Mouse (Mus musculus) layer of hippocampus, adult 18-20 months (tissue): ENCODE data around the gene Gpr132. TPM values are rescaled to one million over a fixed set of nuclear protein-coding genes. Genes with fewer than 3 reads are reported as not detected.
"Not testable (repeated sequence)": the region's sequence is repeated elsewhere in the genome, so short reads cannot be mapped to it uniquely, and the experiment has no call there.

Experiments
- DNase-seq, 2 experiments: peaks; one replicate each; pipeline ENCODE4 v3.0.0; 2022; ENCODE audit warnings: low spot score in 2 of 2
- total RNA-seq, 2 experiments: library from RNA; stranded (reverse); gene quantifications; 2 replicates each; pipeline ENCODE4 v1.2.3; 2021

Gpr132 gene
- total RNA-seq, 2 experiments from 2014 or later = not detected

DNA sequence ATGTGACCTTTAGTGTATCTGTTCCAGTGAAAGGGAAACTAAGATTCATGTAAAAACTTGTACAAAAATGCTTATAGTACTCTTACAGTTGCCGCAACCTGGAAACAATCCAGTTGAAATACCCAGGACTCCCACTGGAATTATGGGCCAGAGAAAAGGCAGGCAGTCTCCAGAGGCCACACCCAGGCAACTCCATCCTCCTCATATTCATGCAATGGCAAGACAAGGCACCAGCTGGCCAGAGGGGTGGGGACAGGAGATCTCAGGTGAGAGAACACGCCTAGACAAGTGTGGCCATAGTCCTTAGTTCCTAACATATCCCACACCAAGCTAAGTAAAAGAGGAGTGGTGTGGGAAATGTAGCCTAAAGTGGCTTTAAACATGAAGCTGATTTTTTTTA lies 45.4 kb downstream of the Gpr132 start:
- DNase-seq = no peak

DNA sequence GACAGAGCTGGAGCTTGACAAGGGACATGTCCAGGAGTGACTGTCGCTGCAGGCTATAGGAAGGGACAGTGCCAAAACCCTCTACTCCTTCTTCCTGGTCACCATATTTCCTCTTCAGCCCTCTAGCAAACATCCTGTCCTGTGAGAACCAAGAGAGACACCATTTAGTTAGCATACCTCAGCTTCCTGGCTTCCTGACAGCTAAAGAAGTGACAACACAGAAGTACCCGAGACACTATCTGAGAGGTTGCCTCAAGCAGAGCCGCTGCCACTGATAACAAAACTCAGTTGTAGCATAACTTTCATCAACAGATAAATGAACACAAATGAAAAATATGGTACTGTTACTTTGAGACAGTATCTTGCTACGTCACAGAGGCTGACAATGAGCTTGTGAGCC lies 46.1 kb downstream of the Gpr132 start:
- DNase-seq = no peak

DNA sequence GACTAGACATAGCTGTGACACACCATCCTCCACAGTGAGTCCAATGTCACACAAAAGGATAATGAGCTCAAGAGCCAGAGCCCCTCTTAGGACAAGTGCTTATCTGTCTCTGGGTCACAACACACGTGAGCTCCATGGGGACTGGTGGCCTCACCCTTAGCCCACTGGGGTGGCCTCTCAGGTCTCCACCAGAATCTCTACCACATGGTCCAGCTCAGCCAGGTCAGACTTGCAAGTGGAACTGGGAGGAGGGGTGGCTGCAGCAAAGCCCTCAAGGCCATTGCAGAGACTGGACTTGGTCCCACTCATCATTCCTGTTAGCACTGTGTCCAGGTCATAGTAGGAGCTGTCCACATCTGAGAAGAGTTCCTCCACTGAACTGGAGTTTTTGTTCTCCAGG lies 46.8 kb downstream of the Gpr132 start:
- DNase-seq = no peak

DNA sequence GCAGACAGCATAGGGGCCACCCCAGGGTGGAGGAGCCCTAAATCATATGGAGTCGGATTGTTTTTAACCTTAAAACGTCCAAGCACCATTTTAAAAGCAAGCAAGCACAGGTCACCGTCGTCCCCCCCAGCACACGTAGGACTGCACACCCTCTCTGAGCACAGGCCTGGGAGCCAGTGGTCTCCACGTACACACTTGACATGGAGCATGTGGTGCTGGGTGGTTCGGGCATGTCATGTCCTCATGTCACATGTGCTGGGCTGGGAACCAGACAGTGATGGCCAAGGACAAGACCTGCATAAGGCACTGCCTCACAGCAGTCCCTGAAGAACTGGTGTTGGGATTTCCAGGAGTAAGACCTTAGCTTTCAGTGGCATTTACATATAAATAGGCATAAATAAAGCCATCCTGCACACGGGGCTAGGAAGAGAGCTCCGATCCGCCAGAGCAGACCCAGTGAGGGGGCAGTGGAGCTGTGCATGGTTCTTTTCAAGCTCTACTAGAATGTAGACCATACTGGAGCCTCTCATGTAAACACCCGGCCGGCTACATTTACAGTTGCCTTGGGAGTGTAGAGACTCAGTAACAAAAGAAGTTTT lies 47.5 kb downstream of the Gpr132 start:
- DNase-seq = no peak

DNA sequence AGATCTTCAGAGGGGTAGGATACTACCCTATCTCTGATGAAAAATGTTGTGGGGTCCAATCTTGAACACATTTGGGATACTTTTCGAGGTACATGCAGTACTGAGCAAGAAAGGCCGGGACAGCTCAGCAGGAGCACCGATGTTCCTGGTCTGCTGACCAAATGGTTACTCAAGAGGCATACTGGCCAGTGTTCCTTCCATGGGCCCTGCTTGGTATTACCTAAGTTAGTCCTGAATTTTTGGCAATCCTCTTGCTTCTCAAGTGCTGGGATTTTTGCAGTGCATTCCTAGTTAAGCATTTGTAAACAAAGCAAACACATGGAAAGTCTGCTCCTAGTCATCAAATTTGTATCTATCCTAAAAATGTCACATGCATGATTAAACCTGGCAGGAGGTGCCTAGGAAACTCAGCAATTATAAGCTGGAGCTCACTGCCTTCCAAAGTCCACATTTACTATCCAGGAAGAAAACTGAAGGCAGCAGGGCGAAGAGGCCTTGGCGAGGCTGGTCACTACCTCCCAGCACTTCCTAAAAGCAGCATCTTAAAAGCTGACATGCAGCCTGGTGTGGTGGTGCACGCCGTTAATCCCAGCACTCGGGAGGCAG lies 48.9 kb downstream of the Gpr132 start:
- DNase-seq = no peak

DNA sequence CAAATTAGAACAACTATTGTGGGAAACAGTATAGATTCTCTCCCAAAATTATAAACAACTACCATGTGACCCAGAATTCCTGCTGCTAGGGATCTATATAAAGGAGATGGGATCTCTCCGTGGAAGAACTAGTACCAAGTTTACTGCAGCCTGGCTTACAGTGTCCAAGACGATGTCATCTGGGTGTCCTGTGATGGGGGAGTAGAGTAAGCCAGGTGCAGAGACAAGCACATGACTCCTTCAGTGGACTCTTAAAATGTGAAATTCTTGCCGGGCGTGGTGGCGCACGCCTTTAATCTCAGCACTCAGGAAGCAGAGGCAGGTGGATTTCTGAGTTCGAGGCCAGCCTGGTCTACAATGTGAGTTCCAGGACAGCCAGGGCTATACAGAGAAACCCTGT lies 51.2 kb downstream of the Gpr132 start:
- not testable (repeated sequence) for DNase-seq

DNA sequence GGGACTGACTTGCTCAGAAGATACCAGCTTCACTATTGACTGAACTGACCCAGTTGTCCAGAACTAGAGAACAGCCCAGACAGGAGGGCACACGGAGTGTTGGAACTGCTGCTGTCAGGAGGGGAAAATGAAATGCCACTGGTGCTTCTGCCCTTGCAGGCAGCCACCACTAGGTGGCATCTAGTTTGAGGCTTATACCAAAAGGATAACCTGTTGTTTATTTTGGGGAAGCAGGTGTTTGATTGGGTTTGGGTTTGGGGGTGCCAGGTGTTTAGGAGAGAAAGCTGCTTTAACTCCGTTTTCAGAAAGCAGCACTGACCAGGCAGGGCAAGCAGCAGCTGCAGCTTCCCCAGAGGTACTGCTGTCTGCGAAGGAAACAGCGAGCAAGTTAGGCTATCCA lies 51.7 kb downstream of the Gpr132 start:
- peak in 1 of 2 experiments; percentile 71 for DNase-seq

DNA sequence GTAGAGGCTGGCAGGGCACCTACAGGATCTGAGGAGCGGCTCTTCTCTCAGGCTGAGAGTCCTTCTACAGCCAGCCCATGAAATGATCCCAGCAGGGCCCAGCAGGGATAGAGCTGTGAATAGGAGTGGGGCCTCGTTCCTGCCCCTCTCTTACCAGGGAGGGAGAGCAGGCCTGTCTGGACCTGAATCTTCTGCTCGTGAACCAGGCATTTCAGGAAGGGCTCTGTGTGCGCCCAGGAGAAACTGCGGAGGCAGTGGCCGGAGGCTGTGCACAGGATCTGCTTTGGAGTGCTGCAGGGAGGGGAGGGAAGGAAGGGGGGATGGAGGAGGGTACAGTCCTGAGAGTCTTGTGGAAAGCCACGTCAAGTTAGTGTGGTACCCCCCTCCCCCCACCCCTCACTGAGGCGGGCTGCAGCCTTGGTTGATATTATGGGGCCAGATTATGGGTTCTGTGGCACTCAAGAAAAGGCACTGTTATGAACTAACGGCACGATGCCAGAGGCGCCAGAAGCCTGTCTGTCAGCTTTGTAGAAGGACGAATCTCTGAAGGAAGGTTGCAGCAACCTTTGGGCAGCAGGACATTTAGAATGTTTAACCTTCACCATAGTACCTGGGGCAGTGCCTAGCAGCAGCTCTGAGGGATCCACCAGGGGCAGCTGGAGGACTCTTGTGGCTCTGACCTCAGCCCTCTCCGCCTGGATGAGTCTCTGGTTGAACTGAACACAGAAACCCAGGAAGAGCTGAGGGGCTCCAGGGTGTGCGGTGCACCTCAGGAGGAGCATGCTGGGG lies 53.2 kb downstream of the Gpr132 start:
- no peak for DNase-seq

DNA sequence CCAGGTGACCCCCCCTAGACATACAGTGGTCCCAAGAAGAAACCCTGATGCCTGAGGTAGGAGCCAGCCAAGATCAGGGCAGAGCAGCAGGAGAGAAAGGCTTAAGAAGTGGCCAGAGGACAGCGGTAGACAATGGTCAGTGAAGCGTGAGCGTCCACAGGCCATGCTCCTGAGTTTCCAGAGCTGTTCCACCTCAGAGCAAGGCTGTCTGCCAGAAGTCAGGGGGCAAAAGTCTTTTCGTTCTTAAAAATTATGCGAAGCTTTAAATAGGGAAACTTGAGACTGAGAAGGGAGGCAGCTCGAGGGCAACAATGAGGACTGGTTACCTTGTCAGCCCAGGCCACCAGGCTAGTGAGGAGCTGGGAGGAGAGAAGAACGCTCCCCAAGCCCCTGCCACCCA lies 54.7 kb downstream of the Gpr132 start:
- no peak for DNase-seq

DNA sequence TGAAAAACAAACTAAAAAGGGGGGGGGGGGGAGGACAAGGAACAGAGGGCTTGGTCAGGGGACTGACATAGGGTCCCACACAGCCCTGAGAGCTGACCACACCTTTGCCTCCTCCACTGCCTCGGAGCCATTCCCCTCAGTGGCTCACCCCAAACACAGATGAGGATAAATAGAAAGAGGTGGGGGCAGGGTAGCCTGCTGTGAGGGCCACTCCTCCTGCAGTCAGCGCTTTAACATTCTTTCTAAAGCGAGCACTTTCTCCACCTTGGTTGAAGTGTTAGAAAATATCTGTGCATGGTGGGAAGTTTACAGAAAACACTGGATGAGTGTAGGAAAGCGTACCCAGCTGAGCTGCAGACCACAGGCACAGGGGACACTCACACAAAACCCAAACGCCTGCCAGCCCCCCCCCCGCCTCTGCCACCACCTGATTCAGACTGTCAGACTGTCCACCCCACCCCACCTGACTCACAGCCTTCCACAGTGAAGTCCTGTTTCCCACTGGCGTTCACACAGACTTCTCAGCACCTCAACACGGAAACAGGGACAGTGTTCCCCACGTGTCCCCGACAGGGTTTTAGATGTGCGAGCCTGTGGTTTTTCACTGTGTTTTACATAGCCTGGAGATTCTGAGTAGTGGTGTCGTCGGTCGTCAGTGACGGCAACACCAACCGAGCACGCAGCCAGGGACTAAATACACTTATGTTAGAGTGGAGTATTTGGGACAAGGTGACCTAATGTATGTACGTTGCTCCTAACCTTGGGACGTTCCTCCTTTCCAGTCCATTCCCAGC lies 57.7 kb downstream of the Gpr132 start:
- no peak for DNase-seq

DNA sequence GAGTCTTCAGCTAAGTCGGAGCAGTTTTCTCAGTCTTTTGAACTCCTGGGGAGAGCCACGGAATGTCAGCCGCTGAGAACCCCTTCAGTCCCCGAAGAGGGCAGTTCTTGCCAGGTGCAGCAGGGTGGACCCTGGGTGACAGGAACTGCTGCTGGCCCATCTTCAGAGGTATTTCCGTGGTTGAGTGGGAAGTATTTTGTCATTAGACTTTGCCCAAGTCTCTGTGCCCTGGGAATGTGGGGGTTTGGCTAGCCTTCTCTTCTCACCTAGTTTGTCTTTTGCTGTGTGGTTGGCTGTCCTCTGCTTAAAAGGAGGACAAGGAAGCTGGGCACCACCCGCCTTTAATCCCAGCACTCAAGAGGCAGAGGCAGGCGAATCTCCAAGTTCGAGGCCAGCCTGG lies 58.4 kb downstream of the Gpr132 start:
- no peak for DNase-seq

DNA sequence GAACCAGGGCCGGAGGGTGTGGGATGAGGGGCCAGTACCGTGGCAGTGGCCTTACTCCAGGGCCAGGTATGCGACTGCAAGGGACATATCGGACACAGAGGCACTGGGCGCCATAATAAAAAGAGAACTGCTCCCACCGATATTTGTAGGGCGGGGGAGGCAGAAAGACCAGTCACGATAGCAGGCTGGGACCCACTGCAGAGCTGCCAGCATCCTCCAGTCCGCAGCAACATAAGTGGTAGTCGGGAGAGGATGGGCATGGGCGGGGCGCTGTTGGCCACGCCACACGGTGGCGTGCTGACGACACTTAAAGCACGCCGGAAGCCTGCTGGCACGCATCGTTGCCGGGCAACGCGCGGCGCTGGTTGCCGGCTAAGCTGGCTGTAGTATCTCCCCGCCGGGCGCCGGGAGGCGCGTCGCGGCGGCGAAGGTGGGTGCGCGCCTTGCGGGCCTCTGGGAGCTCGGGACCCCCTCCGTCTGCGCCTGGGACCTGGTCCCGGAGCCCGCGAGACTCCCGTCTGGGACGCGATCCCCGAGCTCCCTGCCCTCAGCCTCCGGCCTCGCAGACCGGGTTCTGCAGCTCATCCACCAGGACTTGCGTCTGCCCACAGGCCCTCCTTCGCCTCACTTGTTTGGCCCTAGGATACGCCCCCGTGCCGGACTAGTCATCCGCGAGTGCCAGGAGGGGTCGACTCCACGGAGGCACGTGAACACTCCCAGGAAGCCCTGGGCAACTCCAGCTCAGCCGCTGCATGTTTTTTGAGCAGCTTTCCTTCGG lies 59.3 kb downstream of the Gpr132 start, which contains the start of gene Clba1:
Gene Clba1 (plus strand): TSS at position 351 of the 778 bp plus-strand sequence.
- peak; percentile 93 to 96 for DNase-seq

DNA sequence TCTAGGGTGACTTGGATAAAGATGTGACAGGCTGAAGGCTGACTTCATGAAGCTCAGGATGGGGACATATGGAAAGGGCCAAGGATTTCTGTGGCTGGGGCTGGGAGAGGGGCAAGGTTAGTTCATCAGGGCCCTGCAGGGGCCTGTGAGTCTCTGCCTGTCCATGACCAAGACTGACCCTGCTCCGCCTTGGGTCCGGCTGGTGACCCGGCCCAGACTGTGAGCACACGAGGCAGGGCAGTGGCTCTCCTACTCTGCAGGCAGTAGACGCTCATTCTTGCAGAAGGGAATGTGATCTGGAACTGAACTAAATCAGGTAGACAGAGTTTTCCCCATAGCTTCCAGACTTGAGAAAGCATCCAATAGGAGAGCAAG lies 59.8 kb downstream of the Gpr132 start:
- DNase-seq = no peak

DNA sequence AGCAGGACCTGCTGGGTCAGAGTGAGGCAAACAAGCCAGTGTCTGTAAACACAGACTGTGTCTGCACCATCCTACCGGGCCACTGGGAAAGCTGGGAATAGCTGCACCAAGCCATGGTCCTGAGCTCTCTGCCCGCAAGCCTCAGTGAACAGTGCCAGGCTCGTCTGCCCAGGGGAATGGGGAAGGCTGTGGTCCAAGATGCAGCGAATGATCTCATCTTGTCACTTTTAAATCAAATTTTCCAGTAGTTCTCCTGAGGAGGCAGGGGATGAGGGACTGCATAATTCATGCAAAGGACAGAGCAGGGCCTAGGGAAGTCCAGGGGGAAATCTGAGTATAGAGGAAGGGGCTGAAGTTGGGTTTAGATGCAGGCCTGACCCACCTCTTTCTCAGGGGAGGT lies 60.2 kb downstream of the Gpr132 start:
- no peak for DNase-seq

DNA sequence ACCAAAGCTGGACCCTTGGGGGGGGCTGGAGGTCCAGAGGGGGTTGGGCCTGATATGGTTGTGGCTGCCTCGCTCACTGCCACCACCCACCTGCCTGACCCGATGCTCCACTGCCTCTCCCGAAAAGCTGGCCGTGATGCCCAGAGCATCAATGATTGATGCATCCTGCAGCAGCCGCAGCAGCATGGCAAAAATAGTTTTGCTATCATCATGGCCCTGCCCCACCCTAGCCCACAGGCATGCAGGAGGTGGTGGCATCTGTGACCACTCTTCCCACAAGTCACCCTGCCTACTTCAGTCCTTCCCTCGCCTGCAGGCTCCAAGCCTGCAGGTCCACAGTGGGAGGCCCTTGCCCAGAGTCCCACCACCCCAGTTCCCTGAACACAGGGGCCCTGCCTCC lies 62.0 kb downstream of the Gpr132 start:
- DNase-seq = no peak

DNA sequence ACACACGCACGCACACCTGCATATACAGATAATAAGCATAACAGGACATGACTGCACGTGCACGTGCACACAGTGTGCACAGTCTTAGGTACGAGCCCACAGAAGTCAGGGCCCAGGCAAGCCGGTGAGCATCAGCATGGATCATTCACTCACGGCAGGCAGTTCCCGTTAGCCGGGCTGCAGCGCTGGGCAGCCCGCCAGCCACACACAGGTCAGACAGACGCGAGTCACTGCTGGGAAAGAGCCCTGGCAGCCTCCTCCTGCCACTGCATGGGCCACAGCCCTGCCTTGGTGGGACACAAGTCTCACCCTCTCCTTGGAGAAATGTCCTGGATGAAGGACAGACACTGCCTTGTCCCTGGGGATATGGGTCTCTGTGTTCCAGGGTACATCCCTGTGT lies 64.0 kb downstream of the Gpr132 start:
- no peak for DNase-seq

DNA sequence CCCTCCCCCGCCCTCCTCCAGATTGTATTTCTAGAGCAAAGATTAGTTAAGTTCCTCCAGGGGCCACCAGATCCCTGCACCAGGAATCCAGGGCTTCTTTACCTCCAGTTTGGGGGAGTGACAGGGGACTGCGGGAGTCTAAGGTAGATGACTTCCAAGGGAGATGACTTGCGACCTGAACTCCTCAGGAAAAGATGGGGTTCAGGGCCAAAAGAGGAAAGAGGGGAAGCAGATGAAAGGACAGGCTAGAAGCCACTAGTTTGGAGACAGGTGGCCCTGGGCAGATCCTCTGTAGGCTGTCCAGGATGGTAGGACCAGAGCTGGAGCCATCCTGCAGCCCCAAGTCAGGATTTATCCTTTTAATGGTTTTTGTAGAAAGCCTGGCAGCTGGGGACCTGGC lies 65.1 kb downstream of the Gpr132 start:
- no peak for DNase-seq

DNA sequence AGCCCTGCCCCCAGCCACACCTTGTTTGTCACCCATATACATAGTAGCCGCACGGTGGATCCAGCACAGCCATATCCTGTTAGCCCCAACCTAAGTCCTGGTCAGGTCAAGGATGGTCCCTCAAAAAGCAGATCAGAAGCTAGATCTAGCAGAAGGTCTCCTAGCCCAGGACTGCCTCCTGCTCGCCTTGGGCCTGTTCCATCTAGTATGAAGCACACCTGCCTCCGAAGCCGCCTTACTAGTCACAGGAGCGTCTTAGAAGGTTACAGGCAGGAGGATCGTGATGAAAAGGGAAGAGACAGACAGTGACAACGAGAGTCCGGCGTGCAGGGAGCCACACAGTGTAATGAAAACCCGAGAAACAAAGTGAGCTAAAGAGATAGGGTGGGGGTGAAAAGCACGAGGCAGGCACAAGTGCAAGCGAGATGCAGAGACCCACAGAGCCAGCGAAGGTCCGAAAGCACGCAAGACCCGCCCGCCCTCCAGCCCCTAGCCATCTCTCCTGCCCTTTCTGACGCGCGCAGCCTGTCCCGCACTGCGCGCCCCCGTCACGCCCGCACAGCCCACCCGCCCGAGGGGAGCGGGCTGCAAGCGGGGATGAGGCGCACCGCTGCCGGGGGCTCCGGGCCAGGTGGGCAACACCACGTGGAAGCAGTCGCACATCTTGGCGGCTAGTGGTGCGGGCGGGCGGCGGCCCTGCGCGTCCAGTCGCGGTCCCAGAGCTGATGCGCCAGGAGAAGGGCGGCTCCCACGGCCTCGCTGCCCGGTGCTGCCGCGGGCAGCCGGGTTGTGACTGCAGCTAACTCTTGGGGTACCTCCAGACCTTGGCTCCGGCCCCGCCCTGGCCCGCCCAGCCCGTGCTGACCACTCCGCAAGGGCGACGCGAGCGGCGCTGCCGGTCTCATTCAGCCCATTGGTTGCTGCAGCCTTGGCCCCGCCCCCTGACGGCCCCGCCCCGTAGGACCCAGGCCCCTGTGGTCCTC lies 65.9 kb downstream of the Gpr132 start, which contains the start of gene Ahnak2:
Gene Ahnak2 (minus strand): TSS at position 794 of the 983 bp plus-strand sequence.
- no peak for DNase-seq
